Mouse (Mus musculus) ZHBTc4 (cell line): ENCODE results near the gene Mtm1.
A peak's percentile ranks its signal among the peaks of the same experiment; 100 is the strongest.

Experiments used
- DNase-seq: peaks from one replicate; pipeline ENCODE4 v3.0.0-alpha.2; 2011; ENCODE audit warnings: low read depth, low spot score

Gene Mtm1

GRCm38 (mm10) chrX:71285473-71285872, 74.9 kb downstream of the Mtm1 start:
- DNase-seq, result no peak

- DNase-seq, result no peak
Observed at GRCm38 (mm10) chrX:71287088-71287487, 76.5 kb downstream of the Mtm1 start.

DNA sequence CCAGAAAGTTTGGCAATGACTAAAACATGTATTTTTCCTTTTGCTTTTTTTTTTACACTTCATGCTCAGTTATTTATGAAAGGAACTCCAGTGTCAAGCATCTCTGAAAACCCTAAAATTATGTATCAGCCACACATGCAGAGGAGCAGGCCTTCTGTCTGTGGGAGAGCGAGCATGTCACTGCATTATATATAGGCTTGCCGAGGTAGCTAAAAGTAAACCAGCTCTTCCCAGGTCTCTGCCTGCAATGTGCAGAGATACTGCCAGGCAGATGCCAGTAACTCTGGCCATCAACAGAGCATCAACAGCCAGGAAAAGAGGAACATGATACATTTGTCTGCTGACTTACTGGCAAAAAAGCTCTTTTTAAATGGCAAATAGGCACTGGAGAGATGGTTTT, 83.6 kb downstream of the Mtm1 start:
- DNase-seq, result no peak

GRCm38 (mm10) chrX:71296005-71296404, 85.4 kb downstream of the Mtm1 start:
- DNase-seq, result no peak

GRCm38 (mm10) chrX:71302148-71302547, 91.6 kb downstream of the Mtm1 start:
- no peak for DNase-seq

GRCm38 (mm10) chrX:71311229-71311628, 100.7 kb downstream of the Mtm1 start:
- DNase-seq, result peak; percentile 68

DNA sequence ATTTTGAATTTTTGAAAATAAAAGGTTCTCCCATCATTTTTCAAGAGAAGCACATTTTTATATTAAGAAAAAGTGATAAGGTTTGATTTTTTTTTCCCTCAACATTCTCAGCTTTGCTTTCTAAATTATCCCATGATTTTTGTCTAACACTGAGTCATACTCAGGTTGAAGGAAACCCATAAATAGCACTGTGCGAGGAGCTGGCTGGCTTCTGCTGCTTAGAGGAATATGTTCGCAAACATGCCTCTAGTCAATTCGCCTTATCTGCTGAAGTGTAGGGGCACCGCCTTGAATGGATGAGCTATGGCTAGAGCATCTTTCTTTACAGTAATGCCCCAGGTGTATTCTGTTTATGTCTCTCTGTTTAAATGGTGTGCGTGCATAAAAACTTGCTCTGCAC, 103.8 kb downstream of the Mtm1 start:
- DNase-seq, result no peak

- DNase-seq, result peak; percentile 15
Observed at GRCm38 (mm10) chrX:71352033-71352432, 141.5 kb downstream of the Mtm1 start.

GRCm38 (mm10) chrX:71355331-71355730, 144.8 kb downstream of the Mtm1 start:
- no peak for DNase-seq

DNA sequence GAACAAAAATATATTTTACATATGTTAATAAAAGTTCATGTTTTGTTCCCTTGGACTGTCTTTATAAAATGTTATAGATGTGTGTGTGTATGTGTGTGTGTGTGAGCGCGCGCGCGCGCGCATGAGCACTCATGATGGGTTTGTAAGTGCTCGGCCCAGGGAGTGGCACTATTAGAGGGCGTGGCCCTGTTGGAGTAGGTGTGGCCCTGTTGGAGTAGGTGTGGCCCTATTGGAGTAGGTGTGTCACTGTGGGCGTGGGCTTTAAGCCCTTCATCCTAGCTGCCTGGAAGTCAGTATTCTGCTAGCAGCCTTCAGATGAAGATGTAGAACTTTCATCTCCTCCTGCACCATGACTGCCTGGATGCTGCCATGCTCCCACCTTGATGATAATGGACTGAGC, 151.2 kb downstream of the Mtm1 start:
- DNase-seq, result peak; percentile 55

DNA sequence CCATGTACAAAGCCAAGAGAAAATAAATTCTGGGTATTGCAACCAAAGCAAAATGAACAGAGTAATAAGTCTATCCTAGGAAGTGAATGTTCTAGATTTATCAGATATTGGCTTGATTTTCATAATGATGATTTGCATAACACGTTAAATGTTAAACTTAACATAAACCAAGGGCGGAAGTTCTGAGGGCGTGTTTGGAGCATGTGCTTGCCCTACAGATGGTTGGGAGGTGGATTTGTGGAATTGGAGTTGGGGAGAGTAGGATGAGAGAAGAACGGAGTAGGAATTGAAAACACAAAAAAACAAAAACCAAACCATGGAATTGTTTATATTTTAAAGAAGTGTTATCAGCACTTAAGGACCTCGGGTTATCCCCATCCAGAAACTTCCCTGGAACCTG, 153.5 kb downstream of the Mtm1 start:
- DNase-seq, result no peak

- peak; percentile 83 for DNase-seq
Observed at GRCm38 (mm10) chrX:71364554-71364991, 154.0 kb downstream of the Mtm1 start, which contains the start of gene Mtmr1. TSS of gene Mtmr1 (plus strand) at chrX:71364760.

- DNase-seq, result peak; percentile 31
Observed at GRCm38 (mm10) chrX:71365011-71365410, 154.4 kb downstream of the Mtm1 start.
